Mouse (Mus musculus) midbrain, postnatal 0 days (tissue): ENCODE data around the gene Gas7. TPM values are rescaled to one million over a fixed set of nuclear protein-coding genes. Genes with fewer than 3 reads are reported as not detected.
A peak's percentile ranks its signal among the peaks of the same experiment; 100 is the strongest.

Experiments used
- ATAC-seq: fragments of 200-750 bp; cut with Nextera tagmentation; 2 replicates; pipeline ENCODE4 v1.8.0; 2017; ENCODE audit warnings: moderate number of reproducible peaks, mild to moderate bottlenecking, moderate TSS enrichment, moderate library complexity; ENCODE audit not compliant: low FRiP score
- DNase-seq: peaks from one replicate; pipeline ENCODE4 v3.0.0-alpha.2; 2015; ENCODE audit warnings: low spot score
- H3K27ac ChIP-seq: fragments of 300-500 bp; sonication (generic); 2 replicates; pipeline ENCODE4 v1.5.1; 2014; ENCODE audit warnings: low read depth, mild to moderate bottlenecking, low read length, mixed read lengths
- H3K27me3 ChIP-seq: fragments of 300-500 bp; sonication (generic); 2 replicates; pipeline ENCODE4 v1.6.1; 2014; ENCODE audit warnings: low read length, control low read depth, mixed read lengths; ENCODE audit not compliant: insufficient read depth
- H3K36me3 ChIP-seq: fragments of 300-500 bp; sonication (generic); 2 replicates; pipeline ENCODE4 v1.6.1; 2014; ENCODE audit warnings: low read length, control low read depth, mixed read lengths; ENCODE audit not compliant: insufficient read depth
- H3K4me1 ChIP-seq: fragments of 300-500 bp; sonication (generic); 2 replicates; pipeline ENCODE4 v1.6.1; 2014; ENCODE audit warnings: mild to moderate bottlenecking, control low read depth, antibody characterized with exemption, low read length, mixed read lengths; ENCODE audit not compliant: insufficient read depth
- H3K4me2 ChIP-seq: fragments of 300-500 bp; sonication (generic); 2 replicates; pipeline ENCODE4 v1.6.1; 2014; ENCODE audit warnings: low read depth, mild to moderate bottlenecking, low read length, mixed read lengths; ENCODE audit not compliant: poor library complexity, severe bottlenecking
- H3K4me3 ChIP-seq: fragments of 300-500 bp; sonication (generic); 2 replicates; pipeline ENCODE4 v1.5.1; 2014; ENCODE audit warnings: low read depth, mild to moderate bottlenecking, low read length, moderate library complexity
- H3K9ac ChIP-seq: fragments of 300-500 bp; sonication (generic); replicated peaks from 2 replicates; pipeline ENCODE4 v1.6.1; 2014; ENCODE audit warnings: mild to moderate bottlenecking, low read length, moderate library complexity, mixed read lengths; ENCODE audit not compliant: poor library complexity, severe bottlenecking
- H3K9me3 ChIP-seq: fragments of 300-500 bp; sonication (generic); 2 replicates; pipeline ENCODE4 v1.6.1; 2016; ENCODE audit warnings: low read length, control low read depth
- CTCF ChIP-seq: IDR thresholded peaks from 2 replicates; pipeline ENCODE4 v1.5.1; 2016; ENCODE audit warnings: antibody characterized with exemption, mild to moderate bottlenecking
- WGBS: fragments of 180-500 bp; shearing (Covaris S2); extraction: QIAGEN DNeasy Blood & Tissue Kit; methylation state at CpG from one replicate; pipeline ENCODE4 v1.1.7; 2014; 5-methylcytosine and 5-hydroxymethylcytosine counted together
- polyA plus RNA-seq: library from polyadenylated mRNA; unstranded; fragments of >200 nt; fragmentation: Nextera tagmentation; extraction: Ambion mirVana; gene quantifications from 2 replicates; pipeline ENCODE4 v1.2.1, GENCODE M21; 2015
- total RNA-seq: library from RNA; depleted of rRNA; stranded (reverse); fragments of >200 nt; gene quantifications from 2 replicates; pipeline ENCODE4 v1.2.3, GENCODE M21; 2014; rRNA removed

Gene Gas7
- 118 and 135 TPM in 2 replicates for total RNA-seq
- polyA plus RNA-seq: 80.3 and 82.1 TPM in 2 replicates

- peak within 1 kb of the TSS; percentile 67 for H3K27ac ChIP-seq
- no peaks in the 10 kb centered on the region for H3K36me3 ChIP-seq
- WGBS: 1% methylated on average over 71 of the region's 78 CpGs
These were observed at the start of gene Gas7 for GRCm38 (mm10) chr11:67454874-67455526. Gas7 (plus strand) TSS chr11:67455437.

GRCm38 (mm10) chr11:67414346-67414940 is 40.8 kb upstream of the Gas7 start:
- Histone ChIP-seq H3K9ac (no peak overlapping the region), H3K4me2 (no peak overlapping the region), H3K4me1 (no peaks in the 10 kb centered on the region), H3K27me3 (no peaks in the 10 kb centered on the region), H3K4me3 (no peak overlapping the region), H3K9me3 (no peaks in the 10 kb centered on the region), H3K36me3 (no peaks in the 10 kb centered on the region), H3K27ac (no peak overlapping the region)
- no peak for ATAC-seq
- 80% methylated on average over 6 of the region's 6 CpGs for WGBS
- no peak for TF ChIP-seq CTCF
- peak; percentile 53 for DNase-seq

More at GRCm38 (mm10) chr11:67454874-67455526, at the start of gene Gas7:
- H3K4me2 ChIP-seq: peak within 1 kb of the TSS; percentile 78
- peaks cover 7% of the 10 kb centered on the region; the same call in 1 of the 2 replicates for H3K4me1 ChIP-seq
- ATAC-seq (peak; percentile 72), DNase-seq (peak; percentile 27)
- TF ChIP-seq CTCF: peak; percentile 53
- no peaks in the 10 kb centered on the region for H3K9me3 ChIP-seq
- H3K4me3 ChIP-seq: peak within 1 kb of the TSS; percentile 68
- peak within 1 kb of the TSS; percentile 79 for H3K9ac ChIP-seq
- no peaks in the 10 kb centered on the region for H3K27me3 ChIP-seq

GRCm38 (mm10) chr11:67423575-67423974 is 31.7 kb upstream of the Gas7 start:
- Histone ChIP-seq H3K27me3 (no peaks in the 10 kb centered on the region), H3K4me1 (no peaks in the 10 kb centered on the region), H3K4me2 (no peak overlapping the region), H3K9me3 (no peaks in the 10 kb centered on the region), H3K36me3 (no peaks in the 10 kb centered on the region), H3K27ac (no peak overlapping the region), H3K9ac (no peak overlapping the region), H3K4me3 (no peak overlapping the region)
- ATAC-seq (no peak), DNase-seq (no peak)
- WGBS: 78% methylated on average over 13 of the region's 13 CpGs
- TF ChIP-seq CTCF: no peak

GRCm38 (mm10) chr11:67428196-67428595 is 27.0 kb upstream of the Gas7 start:
- Histone ChIP-seq H3K4me1 (no peaks in the 10 kb centered on the region), H3K27me3 (no peaks in the 10 kb centered on the region), H3K4me2 (no peak overlapping the region), H3K9ac (no peak overlapping the region), H3K4me3 (no peak overlapping the region), H3K27ac (no peak overlapping the region), H3K36me3 (no peaks in the 10 kb centered on the region), H3K9me3 (no peaks in the 10 kb centered on the region)
- no peak for DNase-seq
- peak; percentile 39 for TF ChIP-seq CTCF
- ATAC-seq: no peak
- 42% methylated on average over 3 of the region's 3 CpGs for WGBS

GRCm38 (mm10) chr11:67429836-67430235 is 25.4 kb upstream of the Gas7 start:
- no peak for DNase-seq
- Histone ChIP-seq H3K27me3 (no peaks in the 10 kb centered on the region), H3K4me2 (no peak overlapping the region), H3K4me3 (no peak overlapping the region), H3K27ac (no peak overlapping the region), H3K36me3 (no peaks in the 10 kb centered on the region), H3K4me1 (no peaks in the 10 kb centered on the region), H3K9me3 (no peaks in the 10 kb centered on the region), H3K9ac (no peak overlapping the region)
- no peak for ATAC-seq
- 79% methylated on average over 1 of the region's 1 CpGs for WGBS
- TF ChIP-seq CTCF: no peak

- no peaks in the 10 kb centered on the region for H3K4me1 ChIP-seq
- no peak overlapping the region for H3K4me2 ChIP-seq
- H3K9me3 ChIP-seq: no peaks in the 10 kb centered on the region
- H3K4me3 ChIP-seq: no peak overlapping the region
- H3K27ac ChIP-seq: 0 out of 2 replicates have a peak overlapping the region, but pooled peaks have one; percentile 3
- whole genome bisulfite sequencing: 22% methylated on average over 14 of the region's 14 CpGs
- ATAC-seq (no peak), DNase-seq (peak; percentile 20)
- H3K9ac ChIP-seq: no peak overlapping the region
- no peak for TF ChIP-seq CTCF
- H3K27me3 ChIP-seq: no peaks in the 10 kb centered on the region
- H3K36me3 ChIP-seq: no peaks in the 10 kb centered on the region
These were observed 24.1 kb upstream of the Gas7 start for GRCm38 (mm10) chr11:67431116-67431645.
